Mouse (Mus musculus): Measurements from ENCODE around the gene Dnm3.

DNA sequence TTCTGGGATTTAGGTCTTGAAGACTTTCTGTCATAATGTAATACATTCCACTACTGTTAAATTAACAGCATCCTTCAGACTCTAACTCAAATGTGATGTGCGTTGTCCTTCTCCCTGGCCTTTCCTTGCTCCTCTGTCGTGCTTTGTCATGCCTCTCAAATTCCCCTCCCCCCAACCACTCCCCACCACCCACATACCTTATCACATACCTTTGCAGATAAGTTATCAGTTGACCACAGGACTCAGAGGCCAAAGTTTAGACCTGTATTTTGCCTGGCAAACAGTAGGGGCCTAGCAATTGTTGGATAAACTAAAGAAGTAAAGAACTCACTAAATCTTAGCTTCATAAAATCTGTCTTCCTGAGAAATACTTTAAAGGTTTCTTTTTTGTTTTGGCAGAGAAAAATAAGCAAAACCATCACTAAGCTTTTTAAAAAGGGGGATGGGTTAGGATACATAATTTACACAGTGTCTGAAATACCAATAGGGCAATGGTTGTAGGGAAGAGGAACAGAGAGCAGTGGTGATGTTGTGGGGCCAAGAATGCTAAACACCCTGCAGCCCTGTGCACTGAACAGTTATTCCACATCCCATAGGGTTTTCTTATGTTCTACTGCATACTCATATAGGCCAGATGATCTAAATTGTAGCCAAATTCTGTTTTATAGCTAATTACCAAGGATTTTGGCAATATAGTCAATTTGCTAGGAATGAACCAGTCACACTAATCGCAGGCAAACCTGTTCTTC is 28.5 kb downstream of the Dnm3 start:
- TF ChIP-seq CTCF (IDR thresholded peaks at IDR 0.05; ENCODE audit: insufficient read depth, low read depth, low read length) (no peak), POLR2A (IDR thresholded peaks at IDR 0.05; ENCODE audit: insufficient read depth, low read depth, low read length) (no peak)

Data from olfactory bulb, adult 2 months (tissue).